Mouse (Mus musculus): ENCODE results near the gene Echdc3.

GRCm38 (mm10) chr2:6226361-6227058, 13.7 kb upstream of the Echdc3 start:
- TF ChIP-seq GATA1 (IDR thresholded peaks at IDR 0.05; ENCODE audit: borderline replicate concordance, low read length), result no peak
- no peak for TF ChIP-seq FLI1 (IDR thresholded peaks at IDR 0.05; ENCODE audit: low read length)
